Mouse (Mus musculus) kidney, postnatal 0 days (tissue): ENCODE results near the gene Cabp2. TPM values are rescaled to one million over a fixed set of nuclear protein-coding genes. Genes with fewer than 3 reads are reported as not detected.
A peak's percentile ranks its signal among the peaks of the same experiment; 100 is the strongest.
"Not testable (repeated sequence)": the region's sequence is repeated elsewhere in the genome, so short reads cannot be mapped to it uniquely, and the experiment has no call there.

Experiments
- ATAC-seq: fragments of 200-750 bp; cut with Nextera tagmentation; replicated peaks from 2 replicates; pipeline ENCODE4 v1.8.0; 2017; ENCODE audit warnings: low read depth, moderate number of reproducible peaks, moderate TSS enrichment, moderate library complexity; ENCODE audit not compliant: low FRiP score
- DNase-seq: peaks from one replicate; pipeline ENCODE4 v3.0.0-alpha.2; 2016; ENCODE audit warnings: low spot score
- H3K27ac ChIP-seq: fragments of 300-500 bp; sonication (generic); 2 replicates; pipeline ENCODE4 v1.5.1; 2014; ENCODE audit warnings: mild to moderate bottlenecking
- H3K27me3 ChIP-seq: fragments of 300-500 bp; sonication (generic); 2 replicates; pipeline ENCODE4 v1.6.1; 2014; ENCODE audit warnings: low read length, mixed read lengths; ENCODE audit not compliant: insufficient read depth
- H3K36me3 ChIP-seq: fragments of 300-500 bp; sonication (generic); 2 replicates; pipeline ENCODE4 v1.6.1; 2014; ENCODE audit warnings: low read length, mixed read lengths; ENCODE audit not compliant: insufficient read depth
- H3K4me1 ChIP-seq: fragments of 300-500 bp; sonication (generic); replicated peaks from 2 replicates; pipeline ENCODE4 v1.6.1; 2014; ENCODE audit warnings: antibody characterized with exemption, low read length, mixed read lengths; ENCODE audit not compliant: insufficient read depth
- H3K4me2 ChIP-seq: fragments of 300-500 bp; sonication (generic); 2 replicates; pipeline ENCODE4 v1.6.1; 2014; ENCODE audit warnings: mild to moderate bottlenecking, low read length, moderate library complexity, mixed read lengths
- H3K4me3 ChIP-seq: fragments of 300-500 bp; sonication (generic); replicated peaks from 2 replicates; pipeline ENCODE4 v1.5.1; 2014; ENCODE audit warnings: low read depth, low read length
- H3K9ac ChIP-seq: fragments of 300-500 bp; sonication (generic); 2 replicates; pipeline ENCODE4 v1.6.1; 2014; ENCODE audit warnings: low read depth, low read length
- H3K9me3 ChIP-seq: fragments of 300-500 bp; sonication (generic); replicated peaks from 2 replicates; pipeline ENCODE4 v1.6.1; 2016; ENCODE audit warnings: low read length, inconsistent platforms, mixed read lengths
- CTCF ChIP-seq: IDR thresholded peaks from 2 replicates; pipeline ENCODE4 v1.5.1; 2016; ENCODE audit warnings: antibody characterized with exemption, low read depth, mild to moderate bottlenecking, moderate library complexity
- WGBS: fragments of 180-500 bp; shearing (Covaris S2); extraction: QIAGEN DNeasy Blood & Tissue Kit; methylation state at CpG from one replicate; pipeline ENCODE4 v1.1.7; 2014; 5-methylcytosine and 5-hydroxymethylcytosine counted together
- polyA plus RNA-seq: library from polyadenylated mRNA; unstranded; fragments of >200 nt; fragmentation: Nextera tagmentation; extraction: Ambion mirVana; gene quantifications from 2 replicates; pipeline ENCODE4 v1.2.1, GENCODE M21; 2015

Cabp2 gene
- polyA plus RNA-seq, 1 experiment from 2014 or later, result 2.4 TPM

- WGBS, result 88% methylated on average over 5 of the region's 5 CpGs
- Histone ChIP-seq H3K9ac (no peak overlapping the region), H3K27me3 (no peaks in the 10 kb centered on the region), H3K36me3 (no peaks in the 10 kb centered on the region), H3K4me3 (no peak overlapping the region), H3K4me2 (no peak overlapping the region), H3K9me3 (no peaks in the 10 kb centered on the region), H3K4me1 (peaks cover 4% of the 10 kb centered on the region; the same call in 1 of the 2 replicates), H3K27ac (no peak overlapping the region)
- no peak for TF ChIP-seq CTCF
- DNase-seq (no peak), ATAC-seq (no peak)
Measured at GRCm38 (mm10) chr19:4058581-4058980, 22.8 kb upstream of the Cabp2 start.

- Histone ChIP-seq H3K4me3 (no peak within 1 kb of the TSS), H3K4me1 (peaks cover 4% of the 10 kb centered on the region; the same call in 1 of the 2 replicates), H3K36me3 (no peaks in the 10 kb centered on the region), H3K27me3 (no peaks in the 10 kb centered on the region), H3K9ac (no peak within 1 kb of the TSS), H3K9me3 (no peaks in the 10 kb centered on the region), H3K27ac (no peak within 1 kb of the TSS), H3K4me2 (no peak within 1 kb of the TSS)
- WGBS, result 78% methylated on average over 15 of the region's 15 CpGs
- ATAC-seq (0 out of 2 replicates have a peak, but pooled peaks have one; percentile 13), DNase-seq (no peak)
- TF ChIP-seq CTCF, result no peak
Measured at GRCm38 (mm10) chr19:4059069-4059740, 22.2 kb upstream of the Cabp2 start, which contains the start of gene Gstp3. Gene Gstp3, minus strand, starts transcription at chr19:4059569.

- not testable (repeated sequence) for ATAC-seq, H3K9ac ChIP-seq, H3K36me3 ChIP-seq, H3K27ac ChIP-seq, H3K4me3 ChIP-seq, H3K4me2 ChIP-seq, DNase-seq, H3K9me3 ChIP-seq, H3K4me1 ChIP-seq, H3K27me3 ChIP-seq
- 88% methylated on average over 8 of the region's 8 CpGs for WGBS
Measured at GRCm38 (mm10) chr19:4060044-4060898, 21.1 kb upstream of the Cabp2 start.

- H3K36me3 ChIP-seq, result no peaks in the 10 kb centered on the region
- H3K27me3 ChIP-seq, result no peaks in the 10 kb centered on the region
- no peak overlapping the region for H3K9ac ChIP-seq
- ATAC-seq (no peak), DNase-seq (no peak)
- no peak overlapping the region for H3K27ac ChIP-seq
- H3K4me1 ChIP-seq, result peaks cover 2% of the 10 kb centered on the region; the same call in 1 of the 2 replicates
- TF ChIP-seq CTCF, result no peak
- WGBS, result 90% methylated on average over 6 of the region's 6 CpGs
- no peak overlapping the region for H3K4me3 ChIP-seq
- H3K9me3 ChIP-seq, result no peaks in the 10 kb centered on the region
- H3K4me2 ChIP-seq, result no peak overlapping the region
Measured at GRCm38 (mm10) chr19:4060899-4061465, 20.4 kb upstream of the Cabp2 start.

GRCm38 (mm10) chr19:4063357-4063756 is 18.0 kb upstream of the Cabp2 start:
- not testable (repeated sequence) for H3K4me2 ChIP-seq, H3K9me3 ChIP-seq, H3K9ac ChIP-seq, H3K4me1 ChIP-seq, ATAC-seq, DNase-seq, H3K27me3 ChIP-seq, H3K4me3 ChIP-seq, H3K27ac ChIP-seq, H3K36me3 ChIP-seq
- WGBS, result 54% methylated on average over 2 of the region's 4 CpGs

- WGBS, result 0% methylated on average over 2 of the region's 11 CpGs
- H3K4me1 ChIP-seq, DNase-seq, H3K9me3 ChIP-seq, H3K27me3 ChIP-seq, H3K27ac ChIP-seq, H3K9ac ChIP-seq, H3K4me3 ChIP-seq, H3K4me2 ChIP-seq, H3K36me3 ChIP-seq, ATAC-seq: not testable (repeated sequence)
Measured at GRCm38 (mm10) chr19:4064501-4064900, 16.9 kb upstream of the Cabp2 start.
